Mouse (Mus musculus) C2C12 (cell line): ENCODE measurements around the gene Pclo.

Experiments used
- CTCF ChIP-seq: IDR thresholded peaks from one replicate; pipeline ENCODE4 v1.5.1; 2011; ENCODE audit not compliant: control insufficient read depth, insufficient read depth, insufficient read length
- MYOG ChIP-seq: IDR thresholded peaks from one replicate; pipeline ENCODE4 v1.6.1; 2011; ENCODE audit not compliant: control insufficient read depth, insufficient read length; ENCODE audit errors: extremely low read depth
- USF1 ChIP-seq: IDR thresholded peaks from one replicate; pipeline ENCODE4 v1.6.1; 2011; ENCODE audit warnings: low read depth, mild to moderate bottlenecking, control low read depth, moderate library complexity

DNA sequence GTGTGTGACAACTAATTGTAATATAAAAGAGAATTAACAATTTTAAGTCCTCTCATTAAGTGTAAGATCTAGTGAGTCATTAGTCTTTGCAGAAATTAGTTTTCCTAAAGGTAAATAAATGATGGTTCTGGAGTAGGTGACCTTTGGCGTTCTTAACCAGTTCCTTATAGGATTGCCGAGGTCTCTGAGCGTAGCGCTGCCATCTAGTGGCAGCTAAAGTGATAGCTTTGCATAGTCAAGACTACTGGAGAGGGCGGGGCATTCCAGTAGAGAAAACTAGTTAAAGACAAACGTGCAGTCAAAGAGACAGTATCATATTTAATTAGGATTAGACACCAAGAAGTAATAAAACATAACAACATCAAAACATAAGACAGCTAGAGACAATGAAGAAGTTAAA lies 292.4 kb downstream of the Pclo start:
- TF ChIP-seq CTCF = no peak
- TF ChIP-seq USF1 = no peak
- no peak for TF ChIP-seq MYOG
